Mouse (Mus musculus): ENCODE results near the gene Rasgef1b. TPM values are rescaled to one million over a fixed set of nuclear protein-coding genes. Genes with fewer than 3 reads are reported as not detected.
A peak's percentile ranks its signal among the peaks of the same experiment; 100 is the strongest.

Gene Rasgef1b
- total RNA-seq, 2 experiments from 2014 or later: 0.32 to 0.52 TPM

GRCm38 (mm10) chr5:99708706-99709105 is 20.2 kb downstream of the Rasgef1b start:
- no peak for DNase-seq (ENCODE audit: low spot score)

- DNase-seq (ENCODE audit: low spot score): no peak
These were observed 21.6 kb downstream of the Rasgef1b start for GRCm38 (mm10) chr5:99707261-99707660.

GRCm38 (mm10) chr5:99701811-99702210 is 27.1 kb downstream of the Rasgef1b start:
- no peak for DNase-seq (ENCODE audit: low spot score)

DNA sequence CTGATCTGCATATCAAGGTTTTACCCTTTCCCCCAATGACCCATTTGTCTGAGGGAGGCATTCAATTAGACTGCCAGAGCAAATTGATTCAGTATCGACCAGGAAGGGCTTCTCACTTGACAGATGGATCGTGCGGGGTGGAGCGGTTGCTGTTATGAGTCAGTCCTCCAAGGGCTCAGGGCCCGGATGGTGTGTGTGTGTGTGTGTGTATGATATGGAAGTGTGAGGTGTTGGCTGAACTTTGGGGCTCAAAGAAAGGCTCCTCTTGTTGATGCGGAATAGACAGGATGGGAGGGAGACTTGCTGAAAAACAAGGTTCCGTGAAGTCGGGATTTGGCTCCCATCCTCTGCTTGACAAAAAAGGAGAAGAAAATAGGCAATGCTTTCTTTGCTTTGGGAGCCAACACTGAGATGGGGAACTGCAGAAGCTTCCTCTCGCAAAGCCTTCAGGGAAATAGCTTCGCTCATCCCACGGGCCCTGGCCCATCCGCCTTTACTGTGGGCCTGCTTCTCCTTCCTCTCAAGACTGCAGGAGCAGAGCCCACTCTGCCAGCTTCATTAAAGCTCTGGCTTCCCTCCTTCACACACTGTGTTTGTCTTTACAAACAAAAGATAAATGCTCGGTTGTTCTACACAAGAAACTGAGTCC is 34.0 kb downstream of the Rasgef1b start:
- DNase-seq (ENCODE audit: low spot score): no peak

- DNase-seq (ENCODE audit: low spot score): no peak
These were observed 39.0 kb downstream of the Rasgef1b start for GRCm38 (mm10) chr5:99689909-99690308.

- DNase-seq (ENCODE audit: low spot score): no peak
These were observed 41.0 kb downstream of the Rasgef1b start for GRCm38 (mm10) chr5:99687894-99688293.

DNA sequence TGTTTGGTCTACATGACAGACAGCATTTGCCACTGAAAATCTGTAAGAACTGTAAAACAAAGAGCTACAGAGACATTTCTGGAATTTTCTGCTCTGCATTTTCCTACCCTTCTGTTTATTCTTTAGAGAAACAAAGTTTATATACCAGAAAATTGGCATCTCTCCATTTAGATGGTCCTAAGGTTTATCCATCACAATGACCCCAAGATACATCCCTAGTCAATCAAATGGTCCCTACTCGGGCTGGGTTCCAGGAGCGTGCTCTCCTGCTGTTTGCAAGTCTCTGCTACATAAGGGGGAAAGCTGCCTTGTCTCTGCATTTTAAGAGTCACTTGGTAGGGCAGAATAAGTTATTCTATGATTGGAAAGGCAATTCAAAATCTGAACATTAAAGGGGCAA is 44.8 kb downstream of the Rasgef1b start:
- DNase-seq (ENCODE audit: low spot score): no peak

DNA sequence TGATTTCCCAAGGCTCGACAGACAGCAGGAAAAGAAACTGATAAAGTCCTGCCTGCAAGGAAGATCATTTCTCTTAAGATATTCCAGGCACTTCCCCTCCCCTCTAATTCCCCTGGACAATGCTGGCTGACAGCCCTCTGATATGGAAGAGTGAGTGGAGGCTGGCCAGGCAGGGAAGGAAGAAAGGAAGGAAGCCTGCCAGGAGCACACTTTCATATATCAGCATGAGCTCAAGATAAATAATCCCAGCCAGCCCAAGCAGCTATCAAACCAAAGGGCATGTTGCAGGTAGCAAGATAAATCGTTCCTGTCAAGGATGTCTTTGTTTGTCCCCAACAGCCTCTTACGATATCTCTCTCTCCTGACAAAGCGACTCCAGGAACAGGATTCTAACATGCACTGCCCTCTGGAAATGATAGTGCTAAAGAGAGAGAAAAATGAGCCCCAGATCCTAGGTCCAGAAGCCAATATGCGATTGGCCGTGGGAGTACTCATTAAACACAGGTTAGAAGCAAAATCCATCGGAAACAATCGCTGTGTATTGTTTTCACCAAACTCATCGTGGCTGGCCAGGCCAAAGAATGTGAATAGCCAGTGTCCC is 58.8 kb downstream of the Rasgef1b start:
- no peak for DNase-seq (ENCODE audit: low spot score)

GRCm38 (mm10) chr5:99656024-99656423 is 72.8 kb downstream of the Rasgef1b start:
- no peak for DNase-seq (ENCODE audit: low spot score)

DNA sequence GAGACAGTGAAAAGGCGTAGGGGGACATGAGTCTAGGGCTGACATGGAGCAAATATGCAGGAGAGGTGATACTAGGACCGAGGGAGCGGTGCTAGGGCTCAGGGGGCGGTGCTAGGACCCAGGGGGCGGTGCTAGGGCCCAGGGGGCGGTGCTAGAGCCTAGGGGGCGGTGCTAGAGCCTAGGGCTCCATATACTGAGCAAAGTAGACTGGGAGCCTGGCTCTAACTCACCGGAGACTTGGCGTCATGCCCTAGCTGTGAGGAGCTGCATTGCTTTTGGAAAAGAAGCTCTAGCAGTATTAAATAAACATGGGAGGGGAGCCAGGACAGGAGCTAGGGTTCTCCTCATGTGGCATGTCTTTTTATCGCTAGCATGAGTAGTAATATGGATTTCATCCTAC is 75.9 kb downstream of the Rasgef1b start:
- DNase-seq (ENCODE audit: low spot score): no peak

GRCm38 (mm10) chr5:99641407-99641806 is 87.5 kb downstream of the Rasgef1b start:
- DNase-seq (ENCODE audit: low spot score): no peak

DNA sequence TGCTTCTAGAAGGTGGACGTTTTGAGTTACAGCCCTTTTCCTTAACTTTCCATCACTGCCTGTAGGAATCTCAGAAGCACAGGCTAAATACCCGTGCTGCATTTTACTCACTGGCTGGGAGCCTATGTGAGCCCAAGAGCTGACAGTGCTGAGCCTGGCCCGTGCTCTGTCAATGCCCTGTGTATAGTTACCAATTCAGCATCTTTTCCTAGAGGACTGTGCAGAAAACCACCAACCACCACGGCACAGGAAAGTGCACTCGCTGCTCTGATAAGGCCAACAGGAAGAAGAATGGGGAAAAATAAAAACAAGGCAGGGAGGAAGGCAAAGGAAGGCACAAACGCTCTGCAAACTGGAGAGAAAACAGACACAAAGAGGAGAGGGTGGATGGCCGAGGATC is 92.3 kb downstream of the Rasgef1b start:
- DNase-seq (ENCODE audit: low spot score): no peak

- DNase-seq (ENCODE audit: low spot score): no peak
These were observed 94.8 kb downstream of the Rasgef1b start for GRCm38 (mm10) chr5:99634010-99634541.

DNA sequence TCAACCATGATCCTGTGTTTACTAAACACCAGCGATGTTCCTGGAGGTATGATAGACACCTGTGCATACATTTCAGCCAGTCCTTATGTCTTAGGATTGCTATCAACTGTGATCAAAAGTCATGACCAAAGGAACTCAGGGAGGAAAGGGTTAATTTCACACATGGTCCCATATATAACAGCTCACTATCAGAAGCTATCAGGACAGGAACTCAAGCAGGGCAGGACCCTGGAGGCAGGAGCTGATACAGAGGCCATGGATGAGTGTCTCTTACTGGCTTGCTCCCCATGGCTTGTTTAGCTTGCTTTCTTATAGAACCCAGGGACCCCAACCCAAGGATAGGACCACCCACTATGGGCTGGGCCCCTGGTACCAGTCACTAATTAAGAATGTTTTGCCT is 95.3 kb downstream of the Rasgef1b start:
- DNase-seq (ENCODE audit: low spot score): no peak

DNA sequence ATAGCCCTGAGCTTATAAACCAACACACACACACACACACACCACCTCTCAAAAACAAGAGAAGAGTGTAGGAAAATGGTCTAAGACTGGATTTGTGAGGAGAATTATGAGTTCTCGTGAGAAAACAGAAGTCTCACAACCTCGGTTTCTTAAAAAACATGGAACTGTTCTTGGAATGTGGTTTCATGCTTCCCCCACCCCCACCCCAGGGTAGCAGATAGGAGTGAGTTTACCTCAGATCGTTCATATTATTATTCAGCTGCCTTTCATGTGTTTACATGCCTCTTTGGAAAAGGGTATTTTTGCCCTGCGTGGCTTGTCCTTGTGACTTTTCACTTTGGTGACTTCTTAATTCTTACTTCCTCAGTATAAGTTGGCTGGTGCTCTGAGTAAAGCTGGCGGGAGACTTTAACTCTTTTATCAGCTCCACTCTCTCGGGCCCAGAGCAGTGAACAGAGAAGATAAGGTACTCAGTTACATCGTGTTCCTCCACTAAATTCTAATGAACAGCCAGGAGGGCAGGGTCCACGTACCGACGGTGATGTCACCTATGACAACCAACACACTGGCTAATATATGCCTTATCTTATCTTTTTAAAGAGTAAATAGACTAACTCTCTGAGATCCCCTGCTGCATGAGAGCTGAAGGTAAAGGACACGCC is 96.1 kb downstream of the Rasgef1b start:
- DNase-seq (ENCODE audit: low spot score): no peak

DNA sequence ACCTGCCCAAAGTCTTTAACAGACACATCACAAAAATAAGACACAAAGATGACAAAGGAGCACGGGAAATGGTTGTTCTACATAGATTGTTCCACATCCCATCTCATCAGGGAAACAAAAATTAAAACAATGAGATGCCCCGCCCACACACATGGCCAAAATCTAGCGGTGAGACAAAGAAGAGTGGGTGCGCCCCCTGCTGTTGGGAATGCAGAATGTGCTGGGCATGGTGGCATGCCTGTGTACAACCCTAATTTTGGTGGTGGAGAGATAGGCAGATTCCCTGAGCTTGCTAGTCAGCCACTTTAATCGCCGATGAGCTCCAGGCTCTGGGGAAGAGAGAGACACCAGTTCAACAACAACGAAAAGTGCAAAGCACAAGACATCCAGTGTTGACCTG is 98.8 kb downstream of the Rasgef1b start:
- peak; percentile 6 for DNase-seq (ENCODE audit: low spot score)

DNA sequence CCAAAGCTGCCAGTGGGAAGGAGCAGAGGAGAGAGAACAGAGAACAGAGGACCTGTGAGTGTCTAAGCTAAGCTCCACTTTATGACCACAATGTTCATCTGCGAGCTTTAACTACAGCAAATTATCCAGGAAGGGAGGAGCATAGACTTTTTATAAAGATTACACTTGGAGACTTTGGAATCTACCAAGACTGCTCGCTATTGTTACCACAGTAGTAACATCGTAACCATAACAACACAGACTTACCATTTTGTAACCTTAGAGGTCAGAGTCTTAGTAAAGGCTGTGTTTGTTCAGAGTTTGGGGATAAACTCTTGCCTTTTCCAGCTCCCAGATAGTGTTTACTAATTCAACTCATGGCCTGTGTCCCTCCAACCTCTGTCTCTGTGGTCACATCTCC is 103.3 kb downstream of the Rasgef1b start:
- DNase-seq (ENCODE audit: low spot score): no peak

GRCm38 (mm10) chr5:99620771-99621170 is 108.1 kb downstream of the Rasgef1b start:
- DNase-seq (ENCODE audit: low spot score): no peak

- no peak for DNase-seq (ENCODE audit: low spot score)
These were observed 111.5 kb downstream of the Rasgef1b start for GRCm38 (mm10) chr5:99617271-99617800.

GRCm38 (mm10) chr5:99613321-99614118 is 115.3 kb downstream of the Rasgef1b start:
- DNase-seq (ENCODE audit: low spot score): no peak

DNA sequence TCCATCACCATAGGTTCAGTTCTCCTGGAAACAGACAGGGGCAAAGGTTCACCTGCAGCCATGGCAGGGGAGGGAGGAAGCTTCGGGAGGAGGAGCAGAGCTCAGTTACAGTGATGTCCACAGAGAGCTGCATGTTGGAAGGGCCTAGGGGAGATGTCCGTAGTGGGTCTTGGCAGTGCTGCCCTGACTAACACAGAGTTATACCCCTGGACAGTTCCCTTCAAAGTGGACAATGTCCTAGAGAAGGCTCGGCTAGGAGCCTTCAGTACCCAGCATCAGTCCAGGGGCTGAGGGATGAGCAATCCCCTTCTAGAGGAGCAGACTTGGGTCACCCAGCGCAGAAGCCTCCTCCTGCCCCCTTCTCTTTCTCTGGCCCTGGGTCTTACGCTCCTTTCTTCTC is 121.3 kb downstream of the Rasgef1b start:
- no peak for DNase-seq (ENCODE audit: low spot score)

Measured in gastrocnemius, adult 18-20 months (tissue).